Mouse (Mus musculus) forebrain, embryonic 15.5 days (tissue): ENCODE measurements at regions not wholly inside any gene's neighbourhood (a gene's known extent, or its start where the extent isn't known, plus 50 kb on each side); places are given as distances from the start of the nearest gene placed in this dataset.

Source experiments
- ATAC-seq: fragments of 200-750 bp; cut with Nextera tagmentation; replicated peaks from 2 replicates; pipeline ENCODE4 v1.8.0; 2017; ENCODE audit warnings: mild to moderate bottlenecking, moderate TSS enrichment, moderate library complexity
- H3K27ac ChIP-seq: fragments of 300-500 bp; sonication (generic); replicated peaks from 2 replicates; pipeline ENCODE4 v1.5.1; 2015; ENCODE audit warnings: mild to moderate bottlenecking, inconsistent platforms
- H3K27me3 ChIP-seq: fragments of 300-500 bp; sonication (generic); 2 replicates; pipeline ENCODE4 v1.6.1; 2015; ENCODE audit warnings: inconsistent platforms
- H3K36me3 ChIP-seq: fragments of 300-500 bp; sonication (generic); 2 replicates; pipeline ENCODE4 v1.6.1; 2015; ENCODE audit warnings: mild to moderate bottlenecking, inconsistent platforms
- H3K4me1 ChIP-seq: fragments of 300-500 bp; sonication (generic); 2 replicates; pipeline ENCODE4 v1.6.1; 2015; ENCODE audit warnings: inconsistent platforms
- H3K4me2 ChIP-seq: fragments of 300-500 bp; sonication (generic); replicated peaks from 2 replicates; pipeline ENCODE4 v1.6.1; 2015; ENCODE audit warnings: mild to moderate bottlenecking, inconsistent platforms
- H3K4me3 ChIP-seq: fragments of 300-500 bp; sonication (generic); 2 replicates; pipeline ENCODE4 v1.5.1; 2015; ENCODE audit warnings: mild to moderate bottlenecking, inconsistent platforms
- H3K9ac ChIP-seq: fragments of 300-500 bp; sonication (generic); replicated peaks from 2 replicates; pipeline ENCODE4 v1.6.1; 2015; ENCODE audit warnings: mild to moderate bottlenecking, inconsistent platforms
- H3K9me3 ChIP-seq: fragments of 300-500 bp; sonication (generic); 2 replicates; pipeline ENCODE4 v1.6.1; 2016; ENCODE audit warnings: inconsistent platforms
- WGBS: fragments of 180-500 bp; shearing (Covaris S2); methylation state at CpG from one replicate; pipeline ENCODE4 v1.1.7; 2015; ENCODE audit warnings: mixed read lengths; 5-methylcytosine and 5-hydroxymethylcytosine counted together

DNA sequence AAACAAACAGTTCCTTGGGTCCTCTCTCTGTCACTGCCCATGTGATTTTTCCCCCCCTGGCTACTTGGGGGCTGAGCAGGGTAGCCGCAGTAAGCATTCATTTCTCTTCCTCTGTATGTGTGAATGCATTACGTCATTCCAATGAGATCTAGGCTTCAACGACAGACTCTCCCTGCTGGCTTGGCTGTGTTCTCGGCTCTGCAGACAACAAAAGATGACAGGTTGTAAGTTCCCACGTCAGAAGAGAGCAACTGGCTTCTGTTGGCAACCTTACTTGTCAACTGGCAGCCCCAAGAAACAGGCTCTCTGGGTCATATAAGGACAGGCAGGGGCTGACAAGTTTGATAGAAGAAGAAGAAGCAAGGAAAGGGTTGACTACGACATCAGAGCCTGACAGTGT, 423.4 kb downstream of the Sorl1 start:
- Histone ChIP-seq H3K4me3 (no peak overlapping the region), H3K4me1 (peaks cover 84% of the 10 kb centered on the region), H3K27me3 (no peaks in the 10 kb centered on the region), H3K9ac (no peak overlapping the region), H3K4me2 (no peak overlapping the region), H3K36me3 (no peaks in the 10 kb centered on the region), H3K9me3 (no peaks in the 10 kb centered on the region), H3K27ac (peak overlapping the region; percentile 93)
- 10% methylated on average over 6 of the region's 6 CpGs for WGBS
- peak; percentile 71 for ATAC-seq

GRCm38 (mm10) chr9:41699031-41699430, 425.1 kb downstream of the Sorl1 start:
- no peak for ATAC-seq
- Histone ChIP-seq H3K4me2 (no peak overlapping the region), H3K9me3 (no peaks in the 10 kb centered on the region), H3K36me3 (no peaks in the 10 kb centered on the region), H3K27me3 (no peaks in the 10 kb centered on the region), H3K4me3 (no peak overlapping the region), H3K9ac (peak overlapping the region; percentile 17; the same call in 1 of the 2 replicates), H3K27ac (peak overlapping the region; percentile 93), H3K4me1 (peaks cover 75% of the 10 kb centered on the region)
- WGBS = 23% methylated on average over 4 of the region's 4 CpGs

DNA sequence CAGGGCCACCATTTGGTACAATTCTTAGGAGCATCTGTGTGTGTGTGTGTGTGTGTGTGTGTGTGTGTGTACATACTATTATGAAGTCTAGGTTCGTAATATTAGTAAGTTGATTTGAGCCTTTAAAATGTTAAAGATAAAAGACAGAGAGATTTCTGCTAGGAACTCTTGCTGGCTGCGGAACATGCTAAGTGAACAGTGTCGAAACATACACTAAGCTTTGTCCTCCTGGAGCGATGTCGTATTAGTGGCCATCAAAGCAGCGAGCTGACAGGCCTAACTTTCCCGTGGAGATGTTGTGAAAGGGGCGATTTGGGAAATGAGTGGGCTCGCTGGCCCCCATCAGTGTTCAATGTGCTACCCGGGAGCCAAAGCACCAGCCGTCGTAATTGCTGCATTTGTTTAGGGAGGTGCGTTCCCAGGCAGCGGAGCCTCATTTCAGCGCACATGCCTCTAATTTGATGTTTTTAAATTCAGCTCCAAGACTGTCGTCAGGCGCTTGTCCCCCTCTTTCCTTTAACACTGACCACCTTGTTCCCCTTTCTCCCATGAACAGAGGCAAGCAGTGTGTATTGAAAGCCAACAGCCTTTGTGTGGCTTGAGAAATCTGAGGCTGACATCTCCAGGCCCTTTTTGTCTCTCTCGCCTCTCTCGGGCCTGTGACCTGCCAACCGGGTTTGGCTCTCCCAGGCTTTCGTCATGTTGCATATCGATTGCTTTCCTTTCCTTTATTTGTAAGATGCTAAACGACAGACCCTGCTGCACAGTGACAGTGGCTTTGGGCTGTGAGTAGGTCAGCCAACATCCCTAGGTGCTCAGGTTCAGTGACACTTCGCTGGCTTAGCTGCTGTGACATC, 426.3 kb downstream of the Sorl1 start:
- Histone ChIP-seq H3K4me1 (peaks cover 67% of the 10 kb centered on the region), H3K27me3 (no peaks in the 10 kb centered on the region)
- 5% methylated on average over 24 of the region's 24 CpGs for WGBS

DNA sequence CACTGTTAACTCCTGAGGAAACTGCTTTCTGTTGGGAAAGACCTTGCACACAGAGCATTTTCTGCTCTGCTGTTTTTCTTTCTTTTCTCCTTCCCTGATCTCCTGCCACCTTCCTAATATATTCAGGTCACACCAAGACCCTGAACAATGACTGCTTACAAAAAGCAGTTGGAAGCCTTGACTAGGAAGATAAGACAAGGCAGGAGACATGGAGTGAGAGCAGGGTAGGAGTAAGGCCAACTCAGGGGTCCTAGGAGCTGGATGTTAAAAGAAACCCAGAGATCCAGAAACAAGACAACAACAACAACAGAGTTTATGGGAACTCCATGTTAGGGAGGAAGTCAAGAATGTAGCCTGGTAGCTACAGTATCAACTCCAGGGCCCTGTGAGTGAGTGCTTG, 426.9 kb downstream of the Sorl1 start:
- Histone ChIP-seq H3K9me3 (no peaks in the 10 kb centered on the region), H3K4me2 (no peak overlapping the region), H3K36me3 (no peaks in the 10 kb centered on the region), H3K4me1 (peaks cover 63% of the 10 kb centered on the region), H3K4me3 (no peak overlapping the region), H3K27ac (peak overlapping the region; percentile 93), H3K27me3 (no peaks in the 10 kb centered on the region), H3K9ac (0 out of 2 replicates have a peak overlapping the region, but pooled peaks have one; percentile 15)
- peak; percentile 42 for ATAC-seq

More for the DNA sequence above, 426.3 kb downstream of the Sorl1 start:
- H3K9me3 ChIP-seq = no peaks in the 10 kb centered on the region
- peak overlapping the region; percentile 28 for H3K4me2 ChIP-seq
- no peak overlapping the region for H3K4me3 ChIP-seq
- H3K27ac ChIP-seq = peak overlapping the region; percentile 93
- ATAC-seq = peak; percentile 80
- H3K36me3 ChIP-seq = no peaks in the 10 kb centered on the region
- peak overlapping the region; percentile 38 for H3K9ac ChIP-seq

GRCm38 (mm10) chr9:41682911-41683310, 441.2 kb downstream of the Sorl1 start:
- 89% methylated on average over 1 of the region's 1 CpGs for WGBS
- no peaks in the 10 kb centered on the region for H3K36me3 ChIP-seq
- ATAC-seq = no peak
- H3K4me2 ChIP-seq = no peak overlapping the region
- H3K4me3 ChIP-seq = no peak overlapping the region
- H3K9ac ChIP-seq = no peak overlapping the region
- H3K4me1 ChIP-seq = no peaks in the 10 kb centered on the region
- H3K27me3 ChIP-seq = no peaks in the 10 kb centered on the region
- H3K9me3 ChIP-seq = no peaks in the 10 kb centered on the region
- no peak overlapping the region for H3K27ac ChIP-seq

- 79% methylated on average over 2 of the region's 2 CpGs for WGBS
- no peaks in the 10 kb centered on the region for H3K9me3 ChIP-seq
- no peak overlapping the region for H3K4me3 ChIP-seq
Observed at GRCm38 (mm10) chr9:41675656-41676055, 448.4 kb downstream of the Sorl1 start.

GRCm38 (mm10) chr9:41672958-41673357, 451.1 kb downstream of the Sorl1 start:
- Histone ChIP-seq H3K36me3 (no peaks in the 10 kb centered on the region), H3K4me1 (0 out of 2 replicates have a peak, but pooled peaks cover 3% of the 10 kb centered on the region), H3K9ac (no peak overlapping the region), H3K27ac (no peak overlapping the region), H3K9me3 (no peaks in the 10 kb centered on the region), H3K27me3 (no peaks in the 10 kb centered on the region), H3K4me2 (no peak overlapping the region), H3K4me3 (no peak overlapping the region)
- WGBS = 83% methylated on average over 2 of the region's 2 CpGs
- ATAC-seq = no peak

More at GRCm38 (mm10) chr9:41675656-41676055, 448.4 kb downstream of the Sorl1 start:
- no peak overlapping the region for H3K27ac ChIP-seq
- H3K4me2 ChIP-seq = no peak overlapping the region
- H3K4me1 ChIP-seq = 0 out of 2 replicates have a peak, but pooled peaks cover 3% of the 10 kb centered on the region
- no peak overlapping the region for H3K9ac ChIP-seq
- no peaks in the 10 kb centered on the region for H3K36me3 ChIP-seq
- no peak for ATAC-seq
- no peaks in the 10 kb centered on the region for H3K27me3 ChIP-seq

GRCm38 (mm10) chr9:41668741-41669140, 455.4 kb downstream of the Sorl1 start:
- H3K9me3 ChIP-seq = no peaks in the 10 kb centered on the region
- no peaks in the 10 kb centered on the region for H3K36me3 ChIP-seq
- H3K4me2 ChIP-seq = no peak overlapping the region
- H3K4me3 ChIP-seq = no peak overlapping the region
- ATAC-seq = no peak
- H3K27ac ChIP-seq = peak overlapping the region; percentile 66
- 63% methylated on average over 1 of the region's 1 CpGs for WGBS
- no peak overlapping the region for H3K9ac ChIP-seq
- H3K4me1 ChIP-seq = peaks cover 18% of the 10 kb centered on the region
- H3K27me3 ChIP-seq = no peaks in the 10 kb centered on the region

DNA sequence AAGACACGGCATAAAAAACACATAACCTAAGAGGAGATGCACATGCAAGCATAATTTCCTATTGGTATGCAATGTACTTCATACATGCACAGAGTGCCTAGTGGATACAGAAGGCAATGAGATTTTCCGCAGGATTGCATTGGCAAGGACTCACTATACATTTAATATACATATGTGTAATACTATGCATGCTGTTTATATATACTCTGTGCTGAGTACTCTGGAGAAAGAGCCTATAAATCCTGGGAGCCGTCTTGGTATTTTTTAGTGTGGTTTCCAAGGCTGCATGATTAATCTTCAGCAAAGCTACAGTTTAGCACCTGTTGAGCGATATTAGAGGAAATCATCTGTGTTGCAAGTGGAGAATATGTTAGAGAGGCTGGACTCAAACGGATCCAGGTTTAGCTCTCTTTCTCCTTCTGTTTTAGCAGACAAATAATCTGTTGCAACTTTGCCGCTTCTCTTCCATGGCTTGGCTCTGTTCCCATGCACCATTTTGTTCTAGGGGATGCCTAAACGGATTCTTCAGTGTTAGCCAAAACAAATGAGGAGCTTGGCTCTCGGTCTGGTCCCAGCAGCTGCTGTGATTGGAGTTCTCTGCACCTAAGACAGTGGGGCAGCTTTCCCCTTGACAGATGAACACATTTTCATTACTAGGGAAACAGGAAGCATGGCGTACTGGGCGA, 459.0 kb downstream of the Sorl1 start:
- Histone ChIP-seq H3K27me3 (no peaks in the 10 kb centered on the region), H3K4me1 (peaks cover 18% of the 10 kb centered on the region), H3K27ac (peak overlapping the region; percentile 79), H3K9ac (no peak overlapping the region), H3K36me3 (no peaks in the 10 kb centered on the region), H3K4me3 (no peak overlapping the region), H3K4me2 (no peak overlapping the region), H3K9me3 (no peaks in the 10 kb centered on the region)
- 53% methylated on average over 10 of the region's 10 CpGs for WGBS
- peak; percentile 95 for ATAC-seq

- no peaks in the 10 kb centered on the region for H3K9me3 ChIP-seq
- peaks cover 13% of the 10 kb centered on the region for H3K4me1 ChIP-seq
- H3K36me3 ChIP-seq = no peaks in the 10 kb centered on the region
- no peaks in the 10 kb centered on the region for H3K27me3 ChIP-seq
- no peak overlapping the region for H3K4me2 ChIP-seq
- no peak overlapping the region for H3K27ac ChIP-seq
- ATAC-seq = no peak
- no peak overlapping the region for H3K4me3 ChIP-seq
- no peak overlapping the region for H3K9ac ChIP-seq
- WGBS = 93% methylated on average over 5 of the region's 5 CpGs
Observed at GRCm38 (mm10) chr9:41660576-41660975, 463.5 kb downstream of the Sorl1 start.

DNA sequence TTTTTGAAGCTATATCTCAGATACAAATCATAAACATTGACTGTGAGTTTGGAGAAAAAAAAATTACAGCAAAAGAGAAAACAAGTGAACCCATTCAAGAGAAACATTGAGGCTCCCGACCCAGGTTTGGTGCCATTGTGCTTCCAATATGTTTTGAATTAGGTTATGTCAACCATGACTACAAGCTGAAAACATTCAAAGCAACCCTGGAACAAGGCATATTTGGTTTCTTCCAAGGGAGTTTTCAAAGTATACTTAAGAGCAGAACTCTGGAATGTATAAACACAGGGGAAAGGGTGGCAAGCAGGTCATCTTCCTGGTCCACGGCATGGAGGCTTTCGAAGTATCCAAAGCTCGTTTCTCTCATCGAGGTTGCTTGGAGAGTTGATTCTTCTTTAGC, 464.1 kb downstream of the Sorl1 start:
- ATAC-seq = no peak
- WGBS = 85% methylated on average over 5 of the region's 5 CpGs

GRCm38 (mm10) chr9:41631564-41632205, 470.2 kb upstream of the Ubash3b start:
- Histone ChIP-seq H3K27ac (no peak overlapping the region), H3K36me3 (no peaks in the 10 kb centered on the region), H3K4me3 (no peak overlapping the region), H3K27me3 (no peaks in the 10 kb centered on the region), H3K4me1 (no peaks in the 10 kb centered on the region), H3K9ac (no peak overlapping the region), H3K4me2 (no peak overlapping the region), H3K9me3 (no peaks in the 10 kb centered on the region)
- WGBS = 66% methylated on average over 2 of the region's 2 CpGs
- ATAC-seq = no peak

More for the DNA sequence above, 464.1 kb downstream of the Sorl1 start:
- Histone ChIP-seq H3K36me3 (no peaks in the 10 kb centered on the region), H3K27me3 (no peaks in the 10 kb centered on the region), H3K4me2 (no peak overlapping the region), H3K27ac (no peak overlapping the region), H3K9me3 (no peaks in the 10 kb centered on the region), H3K4me1 (peaks cover 8% of the 10 kb centered on the region), H3K9ac (no peak overlapping the region), H3K4me3 (no peak overlapping the region)
